Mouse (Mus musculus): ENCODE results near the gene Foxp1. TPM values are rescaled to one million over a fixed set of nuclear protein-coding genes. Genes with fewer than 3 reads are reported as not detected.
A peak's percentile ranks its signal among the peaks of the same experiment; 100 is the strongest.

The Foxp1 gene
- total RNA-seq, 4 experiments from 2014 or later, result 143 to 189 (median 162) TPM

GRCm38 (mm10) chr6:99028989-99029305, 493.6 kb downstream of the Foxp1 start:
- DNase-seq (ENCODE audit: low spot score in 2 of 2), result no peak

- no peak for DNase-seq (ENCODE audit: low spot score in 2 of 2)
These were observed 494.1 kb downstream of the Foxp1 start for GRCm38 (mm10) chr6:99028161-99028988.

GRCm38 (mm10) chr6:99027542-99028160, 494.9 kb downstream of the Foxp1 start:
- no peak for DNase-seq (ENCODE audit: low spot score in 2 of 2)

GRCm38 (mm10) chr6:99026635-99027541, 495.6 kb downstream of the Foxp1 start:
- DNase-seq (ENCODE audit: low spot score in 2 of 2), result no peak

- no peak for DNase-seq (ENCODE audit: low spot score in 2 of 2)
These were observed 496.5 kb downstream of the Foxp1 start for GRCm38 (mm10) chr6:99026040-99026439.

GRCm38 (mm10) chr6:99024588-99024987, 497.9 kb downstream of the Foxp1 start:
- DNase-seq (ENCODE audit: low spot score in 2 of 2), result no peak

GRCm38 (mm10) chr6:99020570-99021444, 501.7 kb downstream of the Foxp1 start:
- DNase-seq (ENCODE audit: low spot score in 2 of 2), result no peak

- no peak for DNase-seq (ENCODE audit: low spot score in 2 of 2)
These were observed 502.8 kb downstream of the Foxp1 start for GRCm38 (mm10) chr6:99019716-99020115.

GRCm38 (mm10) chr6:99019266-99019665, 503.3 kb downstream of the Foxp1 start:
- no peak for DNase-seq (ENCODE audit: low spot score in 2 of 2)

GRCm38 (mm10) chr6:99013866-99014502, 508.5 kb downstream of the Foxp1 start:
- peak in 1 of 2 experiments; percentile 35 for DNase-seq (ENCODE audit: low spot score in 2 of 2)

GRCm38 (mm10) chr6:99013119-99013865, 509.2 kb downstream of the Foxp1 start:
- DNase-seq (ENCODE audit: low spot score in 2 of 2), result no peak

GRCm38 (mm10) chr6:99011895-99012584, 510.5 kb downstream of the Foxp1 start:
- DNase-seq (ENCODE audit: low spot score in 2 of 2), result no peak

GRCm38 (mm10) chr6:99009771-99010170, 512.8 kb downstream of the Foxp1 start:
- DNase-seq (ENCODE audit: low spot score in 2 of 2), result no peak

GRCm38 (mm10) chr6:99008565-99008964, 514.0 kb downstream of the Foxp1 start:
- DNase-seq (ENCODE audit: low spot score in 2 of 2), result no peak

- no peak for DNase-seq (ENCODE audit: low spot score in 2 of 2)
These were observed 515.0 kb downstream of the Foxp1 start for GRCm38 (mm10) chr6:99007542-99007941.

GRCm38 (mm10) chr6:99004255-99004997, 518.1 kb downstream of the Foxp1 start:
- no peak for DNase-seq (ENCODE audit: low spot score in 2 of 2)

- DNase-seq (ENCODE audit: low spot score in 2 of 2), result no peak
These were observed 519.3 kb downstream of the Foxp1 start for GRCm38 (mm10) chr6:99003108-99003709.

GRCm38 (mm10) chr6:99001637-99002036, 520.9 kb downstream of the Foxp1 start:
- no peak for DNase-seq (ENCODE audit: low spot score in 2 of 2)

All from left cerebral cortex, adult 8-10 months (tissue).